Mouse (Mus musculus) cerebellum, adult (tissue): ENCODE measurements around the gene Slc4a1.

Source experiments
- ATAC-seq: cut with Nextera tagmentation; 2 replicates; pipeline ENCODE4 v1.9.2; 2017; ENCODE audit warnings: mild to moderate bottlenecking, moderate library complexity, mixed read lengths; ENCODE audit not compliant: insufficient number of reproducible peaks, low FRiP score, low TSS enrichment

Gene Slc4a1

GRCm38 (mm10) chr11:102356190-102356589 is 9.8 kb downstream of the Slc4a1 start:
- ATAC-seq = no peak

GRCm38 (mm10) chr11:102355501-102355900 is 10.5 kb downstream of the Slc4a1 start:
- ATAC-seq = no peak

- peak; percentile 52; the same call in 1 of the 2 replicates for ATAC-seq
Observed at GRCm38 (mm10) chr11:102353021-102353431, 13.0 kb downstream of the Slc4a1 start.

- ATAC-seq = no peak
Observed at GRCm38 (mm10) chr11:102352378-102352777, 13.6 kb downstream of the Slc4a1 start.

GRCm38 (mm10) chr11:102350981-102351523 is 15.0 kb downstream of the Slc4a1 start:
- no peak for ATAC-seq

- no peak for ATAC-seq
Observed at GRCm38 (mm10) chr11:102350416-102350815, 15.6 kb downstream of the Slc4a1 start.

GRCm38 (mm10) chr11:102349189-102349954 is 16.6 kb downstream of the Slc4a1 start:
- no peak for ATAC-seq

- ATAC-seq = no peak
Observed at GRCm38 (mm10) chr11:102348771-102349170, 17.2 kb downstream of the Slc4a1 start.

GRCm38 (mm10) chr11:102348101-102348585 is 17.9 kb downstream of the Slc4a1 start:
- ATAC-seq = no peak

- ATAC-seq = no peak
Observed at GRCm38 (mm10) chr11:102347683-102348082, 18.3 kb downstream of the Slc4a1 start.

- ATAC-seq = no peak
Observed at GRCm38 (mm10) chr11:102346926-102347325, 19.1 kb downstream of the Slc4a1 start.

GRCm38 (mm10) chr11:102344458-102344857 is 21.5 kb downstream of the Slc4a1 start:
- ATAC-seq = no peak

GRCm38 (mm10) chr11:102342742-102343141 is 23.3 kb downstream of the Slc4a1 start:
- no peak for ATAC-seq

GRCm38 (mm10) chr11:102341101-102341500 is 24.9 kb downstream of the Slc4a1 start:
- ATAC-seq = no peak

GRCm38 (mm10) chr11:102339624-102340023 is 26.4 kb downstream of the Slc4a1 start:
- no peak for ATAC-seq

- peak; percentile 31; the same call in 1 of the 2 replicates for ATAC-seq
Observed at GRCm38 (mm10) chr11:102339195-102339594, 26.8 kb downstream of the Slc4a1 start.

GRCm38 (mm10) chr11:102338561-102338960 is 27.4 kb downstream of the Slc4a1 start:
- peak; percentile 83; the same call in 1 of the 2 replicates for ATAC-seq

GRCm38 (mm10) chr11:102337921-102338320 is 28.1 kb downstream of the Slc4a1 start:
- no peak for ATAC-seq

- ATAC-seq = no peak
Observed at GRCm38 (mm10) chr11:102336191-102336590, 29.8 kb downstream of the Slc4a1 start.

- no peak for ATAC-seq
Observed at GRCm38 (mm10) chr11:102334973-102335700, 30.9 kb downstream of the Slc4a1 start.

- no peak for ATAC-seq
Observed at GRCm38 (mm10) chr11:102334010-102334409, 32.0 kb downstream of the Slc4a1 start.
